Mouse (Mus musculus): ENCODE data around the gene Il21r. TPM values are rescaled to one million over a fixed set of nuclear protein-coding genes. Genes with fewer than 3 reads are reported as not detected.

Gene Il21r
- polyA plus RNA-seq, 1 experiment from 2014 or later = 0.13 TPM

- no peak for DNase-seq
- H3K4me1 ChIP-seq (ENCODE audit: control insufficient read depth, insufficient read depth, low read length) = no peaks in the 10 kb centered on the region
- no peak overlapping the region for H3K4me3 ChIP-seq (replicated peaks; ENCODE audit: low read depth, low read length)
- H3K9me3 ChIP-seq (ENCODE audit: control insufficient read depth, low read length) = no peaks in the 10 kb centered on the region
- no peaks in the 10 kb centered on the region for H3K36me3 ChIP-seq (ENCODE audit: control insufficient read depth, insufficient read depth, low read length)
- ATAC-seq (ENCODE audit: low FRiP score, low TSS enrichment) = no peak
- no peaks in the 10 kb centered on the region for H3K27me3 ChIP-seq (ENCODE audit: control insufficient read depth, insufficient read depth, low read length)
- no peak overlapping the region for H3K9ac ChIP-seq (replicated peaks; ENCODE audit: low read length)
- no peak overlapping the region for H3K27ac ChIP-seq (replicated peaks; ENCODE audit: low read depth, low read length)
- WGBS = 86% methylated on average over 7 of the region's 7 CpGs
- no peak overlapping the region for H3K4me2 ChIP-seq (ENCODE audit: low read length)
Observed at GRCm38 (mm10) chr7:125618016-125618415, 14.8 kb downstream of the Il21r start.

GRCm38 (mm10) chr7:125620077-125620476 is 16.8 kb downstream of the Il21r start:
- H3K27ac ChIP-seq (replicated peaks; ENCODE audit: low read depth, low read length) = no peak overlapping the region
- WGBS = 77% methylated on average over 4 of the region's 4 CpGs
- no peak overlapping the region for H3K4me3 ChIP-seq (replicated peaks; ENCODE audit: low read depth, low read length)
- H3K4me1 ChIP-seq (ENCODE audit: control insufficient read depth, insufficient read depth, low read length) = no peaks in the 10 kb centered on the region
- no peak overlapping the region for H3K4me2 ChIP-seq (ENCODE audit: low read length)
- H3K9ac ChIP-seq (replicated peaks; ENCODE audit: low read length) = no peak overlapping the region
- no peaks in the 10 kb centered on the region for H3K27me3 ChIP-seq (ENCODE audit: control insufficient read depth, insufficient read depth, low read length)
- ATAC-seq (ENCODE audit: low FRiP score, low TSS enrichment) (no peak), DNase-seq (no peak)
- H3K36me3 ChIP-seq (ENCODE audit: control insufficient read depth, insufficient read depth, low read length) = no peaks in the 10 kb centered on the region
- H3K9me3 ChIP-seq (ENCODE audit: control insufficient read depth, low read length) = no peaks in the 10 kb centered on the region

- WGBS = 78% methylated on average over 7 of the region's 7 CpGs
Observed at GRCm38 (mm10) chr7:125622741-125623685, 19.8 kb downstream of the Il21r start.

GRCm38 (mm10) chr7:125625219-125625618 is 22.0 kb downstream of the Il21r start:
- no peaks in the 10 kb centered on the region for H3K4me1 ChIP-seq (ENCODE audit: control insufficient read depth, insufficient read depth, low read length)
- no peaks in the 10 kb centered on the region for H3K27me3 ChIP-seq (ENCODE audit: control insufficient read depth, insufficient read depth, low read length)
- H3K27ac ChIP-seq (replicated peaks; ENCODE audit: low read depth, low read length) = no peak overlapping the region
- no peak overlapping the region for H3K9ac ChIP-seq (replicated peaks; ENCODE audit: low read length)
- no peaks in the 10 kb centered on the region for H3K36me3 ChIP-seq (ENCODE audit: control insufficient read depth, insufficient read depth, low read length)
- H3K9me3 ChIP-seq (ENCODE audit: control insufficient read depth, low read length) = no peaks in the 10 kb centered on the region
- 69% methylated on average over 4 of the region's 4 CpGs for WGBS
- H3K4me2 ChIP-seq (ENCODE audit: low read length) = no peak overlapping the region
- H3K4me3 ChIP-seq (replicated peaks; ENCODE audit: low read depth, low read length) = no peak overlapping the region
- ATAC-seq (ENCODE audit: low FRiP score, low TSS enrichment) = no peak
- DNase-seq = no peak

More at GRCm38 (mm10) chr7:125622741-125623685, 19.8 kb downstream of the Il21r start:
- DNase-seq (no peak), ATAC-seq (ENCODE audit: low FRiP score, low TSS enrichment) (no peak)
- no peak overlapping the region for H3K4me2 ChIP-seq (ENCODE audit: low read length)
- no peaks in the 10 kb centered on the region for H3K4me1 ChIP-seq (ENCODE audit: control insufficient read depth, insufficient read depth, low read length)
- no peak overlapping the region for H3K4me3 ChIP-seq (replicated peaks; ENCODE audit: low read depth, low read length)
- no peak overlapping the region for H3K27ac ChIP-seq (replicated peaks; ENCODE audit: low read depth, low read length)
- H3K9ac ChIP-seq (replicated peaks; ENCODE audit: low read length) = no peak overlapping the region
- H3K9me3 ChIP-seq (ENCODE audit: control insufficient read depth, low read length) = no peaks in the 10 kb centered on the region
- H3K36me3 ChIP-seq (ENCODE audit: control insufficient read depth, insufficient read depth, low read length) = no peaks in the 10 kb centered on the region
- no peaks in the 10 kb centered on the region for H3K27me3 ChIP-seq (ENCODE audit: control insufficient read depth, insufficient read depth, low read length)

- Histone ChIP-seq H3K9me3 (ENCODE audit: control insufficient read depth, low read length) (no peaks in the 10 kb centered on the region), H3K27me3 (ENCODE audit: control insufficient read depth, insufficient read depth, low read length) (no peaks in the 10 kb centered on the region), H3K36me3 (ENCODE audit: control insufficient read depth, insufficient read depth, low read length) (no peaks in the 10 kb centered on the region), H3K4me3 (replicated peaks; ENCODE audit: low read depth, low read length) (no peak overlapping the region), H3K27ac (replicated peaks; ENCODE audit: low read depth, low read length) (no peak overlapping the region), H3K9ac (replicated peaks; ENCODE audit: low read length) (no peak overlapping the region), H3K4me1 (ENCODE audit: control insufficient read depth, insufficient read depth, low read length) (no peaks in the 10 kb centered on the region), H3K4me2 (ENCODE audit: low read length) (no peak overlapping the region)
- ATAC-seq (ENCODE audit: low FRiP score, low TSS enrichment) (no peak), DNase-seq (no peak)
- 62% methylated on average over 7 of the region's 7 CpGs for WGBS
Observed at GRCm38 (mm10) chr7:125625829-125626228, 22.6 kb downstream of the Il21r start.

- Histone ChIP-seq H3K9ac (replicated peaks; ENCODE audit: low read length) (no peak overlapping the region), H3K27ac (replicated peaks; ENCODE audit: low read depth, low read length) (no peak overlapping the region), H3K4me1 (ENCODE audit: control insufficient read depth, insufficient read depth, low read length) (0 out of 2 replicates have a peak, but pooled peaks cover 3% of the 10 kb centered on the region), H3K4me2 (ENCODE audit: low read length) (no peak overlapping the region), H3K36me3 (ENCODE audit: control insufficient read depth, insufficient read depth, low read length) (no peaks in the 10 kb centered on the region), H3K4me3 (replicated peaks; ENCODE audit: low read depth, low read length) (no peak overlapping the region), H3K9me3 (ENCODE audit: control insufficient read depth, low read length) (no peaks in the 10 kb centered on the region), H3K27me3 (ENCODE audit: control insufficient read depth, insufficient read depth, low read length) (no peaks in the 10 kb centered on the region)
- 68% methylated on average over 4 of the region's 4 CpGs for WGBS
- DNase-seq (no peak), ATAC-seq (ENCODE audit: low FRiP score, low TSS enrichment) (no peak)
Observed at GRCm38 (mm10) chr7:125630317-125630716, 27.1 kb downstream of the Il21r start.

GRCm38 (mm10) chr7:125630989-125631388 is 27.8 kb downstream of the Il21r start:
- ATAC-seq (ENCODE audit: low FRiP score, low TSS enrichment) = no peak
- no peaks in the 10 kb centered on the region for H3K9me3 ChIP-seq (ENCODE audit: control insufficient read depth, low read length)
- WGBS = 84% methylated on average over 3 of the region's 3 CpGs

GRCm38 (mm10) chr7:125637220-125638140 is 34.3 kb downstream of the Il21r start:
- ATAC-seq (ENCODE audit: low FRiP score, low TSS enrichment) = no peak
- H3K4me2 ChIP-seq (ENCODE audit: low read length) = no peak overlapping the region
- no peaks in the 10 kb centered on the region for H3K9me3 ChIP-seq (ENCODE audit: control insufficient read depth, low read length)
- no peak overlapping the region for H3K9ac ChIP-seq (replicated peaks; ENCODE audit: low read length)
- H3K27ac ChIP-seq (replicated peaks; ENCODE audit: low read depth, low read length) = no peak overlapping the region
- H3K4me3 ChIP-seq (replicated peaks; ENCODE audit: low read depth, low read length) = no peak overlapping the region
- H3K4me1 ChIP-seq (ENCODE audit: control insufficient read depth, insufficient read depth, low read length) = no peaks in the 10 kb centered on the region
- DNase-seq = no peak
- peaks cover 30% of the 10 kb centered on the region for H3K36me3 ChIP-seq (ENCODE audit: control insufficient read depth, insufficient read depth, low read length)
- WGBS = 88% methylated on average over 8 of the region's 8 CpGs
- no peaks in the 10 kb centered on the region for H3K27me3 ChIP-seq (ENCODE audit: control insufficient read depth, insufficient read depth, low read length)

More at GRCm38 (mm10) chr7:125630989-125631388, 27.8 kb downstream of the Il21r start:
- Histone ChIP-seq H3K4me2 (ENCODE audit: low read length) (no peak overlapping the region), H3K4me1 (ENCODE audit: control insufficient read depth, insufficient read depth, low read length) (0 out of 2 replicates have a peak, but pooled peaks cover 3% of the 10 kb centered on the region), H3K27ac (replicated peaks; ENCODE audit: low read depth, low read length) (no peak overlapping the region), H3K4me3 (replicated peaks; ENCODE audit: low read depth, low read length) (no peak overlapping the region), H3K9ac (replicated peaks; ENCODE audit: low read length) (no peak overlapping the region), H3K36me3 (ENCODE audit: control insufficient read depth, insufficient read depth, low read length) (no peaks in the 10 kb centered on the region), H3K27me3 (ENCODE audit: control insufficient read depth, insufficient read depth, low read length) (no peaks in the 10 kb centered on the region)
- DNase-seq = no peak
